Mouse (Mus musculus) CH12.LX (cell line): Measurements from ENCODE around the gene Cisd3.

Source experiments
- CTCF ChIP-seq, 2 experiments: IDR thresholded peaks in 1 of 2; conservative IDR thresholded peaks in 1 of 2; 2 replicates each; pipeline ENCODE4 v1.5.1; 2011 to 2012; ENCODE audit warnings: low read depth in 2 of 2, low read length in 2 of 2, improper control_type of control experiment in 1 of 2, inconsistent platforms in 1 of 2, mild to moderate bottlenecking in 1 of 2, moderate library complexity in 1 of 2
- ZMIZ1 ChIP-seq: IDR thresholded peaks from 2 replicates; pipeline ENCODE4 v1.6.1; 2012; ENCODE audit warnings: low read depth, mild to moderate bottlenecking, inconsistent platforms, low read length, improper control_type of control experiment

GRCm38 (mm10) chr11:97698741-97699611 is 13.3 kb downstream of the Cisd3 start:
- TF ChIP-seq CTCF (conservative IDR thresholded peaks at IDR 0.05 in 1 of 2, IDR thresholded peaks at IDR 0.05 in 1 of 2; ENCODE audit: low read depth in 2 of 2, low read length in 2 of 2) (peak in 1 of 2 experiments; percentile 70; a peak in 2 of 4 replicates), ZMIZ1 (no peak)
